Mouse (Mus musculus) megakaryocyte-erythroid progenitor cell, adult 5 weeks (primary cell): Measurements from ENCODE around the gene Olfr727. TPM values are rescaled to one million over a fixed set of nuclear protein-coding genes. Genes with fewer than 3 reads are reported as not detected.

ENCODE experiments used
- polyA plus RNA-seq: library from polyadenylated mRNA; stranded (reverse); fragments of >175 nt; gene quantifications from 2 replicates; pipeline ENCODE4 v1.2.3, GENCODE M21; 2012

Olfr727 gene
- polyA plus RNA-seq = not detected in 2 replicates

GRCm38 (mm10) chr14:50122886-50123285 lies at the start of gene Olfr727:
Gene Olfr727, plus strand, starts transcription at chr14:50123186.

GRCm38 (mm10) chr14:50090853-50091252 lies 32.1 kb upstream of the Olfr727 start, which contains the start of gene Olfr726:
Gene Olfr726, minus strand, starts transcription at chr14:50090953.

GRCm38 (mm10) chr14:50142580-50142979 lies 19.6 kb downstream of the Olfr727 start, which contains the start of gene Olfr728:
Gene Olfr728, minus strand, starts transcription at chr14:50142680.

GRCm38 (mm10) chr14:50152810-50153209 lies 29.8 kb downstream of the Olfr727 start, which contains the start of gene Olfr729:
Gene Olfr729, minus strand, starts transcription at chr14:50152910.

Other genes starting within 250 kb of the Olfr727 start
- not detected in 2 replicates for gene Olfr722, start 221.2 kb upstream of the Olfr727 start, polyA plus RNA-seq
- not detected in 2 replicates for gene Olfr723, start 191.4 kb upstream of the Olfr727 start, polyA plus RNA-seq
- not detected in 2 replicates for gene Olfr724, start 159.9 kb upstream of the Olfr727 start, polyA plus RNA-seq
- gene Olfr725, start 82.8 kb upstream of the Olfr727 start, polyA plus RNA-seq = not detected in 2 replicates
- gene Olfr726, start 32.2 kb upstream of the Olfr727 start, polyA plus RNA-seq = not detected in 2 replicates
- not detected in 2 replicates for gene Olfr728, start 19.5 kb downstream of the Olfr727 start, polyA plus RNA-seq
- gene Olfr729, start 29.7 kb downstream of the Olfr727 start, polyA plus RNA-seq = not detected in 2 replicates
- gene Olfr730, start 65.0 kb downstream of the Olfr727 start, polyA plus RNA-seq = not detected in 2 replicates
- gene Olfr731, start 118.7 kb downstream of the Olfr727 start, polyA plus RNA-seq = not detected in 2 replicates
- gene Olfr732, start 161.0 kb downstream of the Olfr727 start, polyA plus RNA-seq = not detected in 2 replicates
- gene Olfr733, start 178.3 kb downstream of the Olfr727 start, polyA plus RNA-seq = not detected in 2 replicates
- gene Olfr734, start 203.6 kb downstream of the Olfr727 start, polyA plus RNA-seq = not detected in 2 replicates
- gene Olfr735, start 225.7 kb downstream of the Olfr727 start, polyA plus RNA-seq = not detected in 2 replicates
- not detected in 2 replicates for gene Tlr11, start 234.7 kb downstream of the Olfr727 start, polyA plus RNA-seq